Mouse (Mus musculus) lung, embryonic 15.5 days (tissue): ENCODE data around the gene Neurog3. TPM values are rescaled to one million over a fixed set of nuclear protein-coding genes. Genes with fewer than 3 reads are reported as not detected.

Experiments
- polyA plus RNA-seq: library from polyadenylated mRNA; unstranded; fragments of >200 nt; fragmentation: Nextera tagmentation; extraction: Ambion mirVana; gene quantifications from 2 replicates; pipeline ENCODE4 v1.2.1, GENCODE M21; 2015

The Neurog3 gene
- polyA plus RNA-seq, 1 experiment from 2014 or later, result not detected

Other genes starting within 250 kb of the Neurog3 start
- 32.3 and 32.6 TPM in 2 replicates for gene Col13a1, start 154.0 kb upstream of the Neurog3 start, polyA plus RNA-seq
- 14.0 and 14.4 TPM in 2 replicates for gene Fam241b, start 10.8 kb downstream of the Neurog3 start, polyA plus RNA-seq
- gene Tspan15, start 98.2 kb downstream of the Neurog3 start, polyA plus RNA-seq, result 66.5 and 84.5 TPM in 2 replicates
- gene Tacr2, start 119.3 kb downstream of the Neurog3 start, polyA plus RNA-seq, result 0.56 and 0.72 TPM in 2 replicates
- gene Hk1, start 246.8 kb downstream of the Neurog3 start, polyA plus RNA-seq, result 35.1 and 39.9 TPM in 2 replicates